9 mouse cellular contexts compared by ENCODE assay signal in the genomic region with DNA sequence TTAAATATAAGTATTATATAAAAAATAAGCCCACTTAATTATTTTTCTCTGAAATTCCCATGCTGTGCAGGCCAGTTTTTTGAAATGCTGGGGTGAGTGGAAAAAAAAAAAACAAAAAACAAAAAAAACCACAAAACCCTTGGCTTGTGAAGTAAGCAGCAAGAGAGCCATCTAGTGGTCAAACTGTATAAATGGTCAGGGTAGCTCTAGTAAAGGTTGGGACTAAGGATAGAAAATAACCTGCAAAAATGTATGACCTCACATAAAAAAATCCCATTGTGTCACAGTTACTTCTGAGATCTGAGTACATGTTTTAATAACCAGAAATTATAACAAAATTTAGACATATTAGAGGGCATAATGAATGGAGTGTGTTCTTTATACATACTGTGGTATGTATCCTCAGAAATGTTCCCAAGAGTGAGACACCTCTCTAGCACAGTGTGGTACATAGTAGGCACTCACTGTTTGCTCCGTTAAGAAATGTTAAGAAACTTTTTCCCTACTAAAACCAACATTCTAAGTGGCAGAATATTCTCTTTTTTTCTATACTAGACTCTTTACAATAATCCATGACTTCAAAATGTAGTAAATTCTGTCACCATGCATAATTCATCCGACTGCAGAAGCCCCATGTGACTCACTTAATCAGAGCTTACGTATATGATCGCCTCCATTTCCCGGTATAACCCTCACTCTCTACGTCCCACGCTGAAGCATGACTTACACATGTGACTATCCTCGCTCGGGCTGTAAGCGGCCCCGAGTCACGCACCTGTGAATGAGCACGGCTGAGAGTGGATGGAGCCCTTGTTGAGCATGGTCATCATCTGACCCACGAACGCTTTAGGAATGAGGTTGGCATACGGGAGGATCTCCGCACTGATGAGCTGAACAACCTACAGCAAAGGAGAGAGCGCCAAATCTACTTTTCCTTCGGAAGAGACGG.
A peak's percentile ranks its signal among the peaks of the same experiment; 100 is the strongest.
DNase-seq lines count a peak whose midpoint lies in the region; ATAC-seq and TF ChIP-seq lines count a peak whose summit lies in the region.
"Had no signal": no experiment of that assay in that cellular context is flagged by ENCODE, and none has a peak within 500 bp of the region (broad histone marks: within the 10 kb centered on the region; RNA-seq: fewer than 3 reads in every experiment).

No protein-coding gene starts in this region.

- TF ChIP-seq CTCF in forebrain, postnatal 0 days (IDR thresholded peaks at IDR 0.05; ENCODE audit: low read depth), result peak; percentile 83

- H3K36me3 ChIP-seq in kidney, embryonic 15.5 days, result peaks cover 72% of the 10 kb centered on the region
- H3K36me3 ChIP-seq in forebrain, postnatal 0 days (ENCODE audit: insufficient read depth), result peaks cover 56% of the 10 kb centered on the region
- H3K36me3 ChIP-seq in midbrain, embryonic 13.5 days, result peaks cover 52% of the 10 kb centered on the region

- H3K27ac ChIP-seq in kidney, embryonic 15.5 days, result no peak overlapping the region
- H3K27ac ChIP-seq in forebrain, postnatal 0 days (ENCODE audit: low read depth, low read length), result no peak overlapping the region
- H3K27ac ChIP-seq in midbrain, embryonic 13.5 days, result no peak overlapping the region
- H3K27ac ChIP-seq: liver, embryonic 13.5 days had no signal

- no peak overlapping the region for H3K9ac ChIP-seq in kidney, embryonic 15.5 days
- H3K9ac ChIP-seq in forebrain, postnatal 0 days, result no peak overlapping the region
- H3K9ac ChIP-seq in midbrain, embryonic 13.5 days (replicated peaks), result no peak overlapping the region
- H3K9ac ChIP-seq: liver, embryonic 13.5 days had no signal

- H3K27me3 ChIP-seq in kidney, embryonic 15.5 days, result no peaks in the 10 kb centered on the region
- H3K27me3 ChIP-seq in forebrain, postnatal 0 days (ENCODE audit: insufficient read depth, low read length), result no peaks in the 10 kb centered on the region
- H3K27me3 ChIP-seq in midbrain, embryonic 13.5 days, result no peaks in the 10 kb centered on the region
- H3K27me3 ChIP-seq: liver, embryonic 13.5 days had no signal

- peak; percentile 56; the same call in 1 of the 2 replicates for ATAC-seq in kidney, embryonic 15.5 days (replicated peaks; ENCODE audit: low FRiP score)
- peak; percentile 59; the same call in 1 of the 2 replicates for ATAC-seq in forebrain, postnatal 0 days
- ATAC-seq in midbrain, embryonic 13.5 days, result peak; percentile 79

- H3K4me3 ChIP-seq in kidney, embryonic 15.5 days (replicated peaks), result no peak overlapping the region
- H3K4me3 ChIP-seq in forebrain, postnatal 0 days (ENCODE audit: low read depth, low read length), result no peak overlapping the region
- no peak overlapping the region for H3K4me3 ChIP-seq in midbrain, embryonic 13.5 days (replicated peaks)
- H3K4me3 ChIP-seq: liver, embryonic 13.5 days had no signal

- no peak for DNase-seq in kidney, adult 8-10 months
- DNase-seq in NIH3T3 (ENCODE audit: low read depth), result peak; percentile 84
- peak; percentile 58 for DNase-seq in forebrain, postnatal 0 days
- DNase-seq in layer of hippocampus, adult 9-11 months, result no peak
- no peak for DNase-seq in adrenal gland, postnatal 25 days
- no peak for DNase-seq in cerebellum, postnatal 4 days (ENCODE audit: low spot score in 2 of 2)
- DNase-seq: liver, embryonic 13.5 days had no signal

- peaks cover 5% of the 10 kb centered on the region; the same call in 1 of the 2 replicates for H3K4me1 ChIP-seq in kidney, embryonic 15.5 days
- H3K4me1 ChIP-seq in forebrain, postnatal 0 days (ENCODE audit: insufficient read depth), result no peaks in the 10 kb centered on the region
- no peaks in the 10 kb centered on the region for H3K4me1 ChIP-seq in midbrain, embryonic 13.5 days (replicated peaks)
- H3K4me1 ChIP-seq: liver, embryonic 13.5 days had no signal

- H3K9me3 ChIP-seq in kidney, embryonic 15.5 days (replicated peaks), result no peaks in the 10 kb centered on the region
- H3K9me3 ChIP-seq in forebrain, postnatal 0 days (ENCODE audit: low read length), result no peaks in the 10 kb centered on the region
- H3K9me3 ChIP-seq in midbrain, embryonic 13.5 days, result no peaks in the 10 kb centered on the region
- H3K9me3 ChIP-seq: liver, embryonic 13.5 days had no signal

- H3K4me2 ChIP-seq in kidney, embryonic 15.5 days, result no peak overlapping the region
- H3K4me2 ChIP-seq in forebrain, postnatal 0 days (ENCODE audit: low read depth), result no peak overlapping the region
- H3K4me2 ChIP-seq in midbrain, embryonic 13.5 days (replicated peaks), result no peak overlapping the region
- H3K4me2 ChIP-seq: liver, embryonic 13.5 days had no signal

- 90% methylated on average over 20 of the region's 20 CpGs for WGBS in kidney, embryonic 15.5 days
- 92% methylated on average over 20 of the region's 20 CpGs for WGBS in forebrain, postnatal 0 days
- WGBS in midbrain, embryonic 13.5 days, result 89% methylated on average over 20 of the region's 20 CpGs

Comparison
In these comparisons a context has a peak if more than half of its experiments do, and no peak if none do; other contexts are left out.
1. DNase-seq: peak in NIH3T3 (single experiment) and forebrain, postnatal 0 days (single experiment); none in kidney, adult 8-10 months (0 of 2), layer of hippocampus, adult 9-11 months (single experiment), adrenal gland, postnatal 25 days (single experiment) and cerebellum, postnatal 4 days (0 of 2).
2. Peak in every context shown above with its lines, with median percentiles within 50 percentile points of each other: ATAC-seq.